Mouse (Mus musculus): ENCODE data around the gene Terb2.

- TF ChIP-seq CTCF (IDR thresholded peaks at IDR 0.05; ENCODE audit: insufficient read depth, low read depth, low read length), result no peak
- TF ChIP-seq POLR2A (IDR thresholded peaks at IDR 0.05; ENCODE audit: insufficient read depth, low read depth, low read length), result no peak
These were observed 986 bp upstream of the Terb2 start for GRCm38 (mm10) chr2:122185086-122185485.
